Mouse (Mus musculus): ENCODE data around the gene Gid8. TPM values are rescaled to one million over a fixed set of nuclear protein-coding genes. Genes with fewer than 3 reads are reported as not detected.

The Gid8 gene
- polyA plus RNA-seq, 1 experiment from 2014 or later = 59.1 TPM

GRCm38 (mm10) chr2:180724585-180725413, 14.9 kb downstream of the Gid8 start, which contains the start of gene Slc17a9:
TSS of gene Slc17a9 (plus strand) at chr2:180725263.
- Histone ChIP-seq H3K4me2 (peak within 1 kb of the TSS; percentile 54), H3K9me3 (ENCODE audit: low read depth, low read length) (no peaks in the 10 kb centered on the region), H3K27me3 (ENCODE audit: insufficient read depth, low read length) (no peaks in the 10 kb centered on the region), H3K9ac (peak within 1 kb of the TSS; percentile 31; the same call in 1 of the 2 replicates), H3K36me3 (ENCODE audit: insufficient read depth) (peaks cover 44% of the 10 kb centered on the region), H3K4me1 (ENCODE audit: insufficient read depth) (no peaks in the 10 kb centered on the region; the same call in 1 of the 2 replicates), H3K4me3 (ENCODE audit: low read depth, low read length) (peak within 1 kb of the TSS; percentile 11; the same call in 1 of the 2 replicates), H3K27ac (ENCODE audit: low read depth) (no peak within 1 kb of the TSS)
- 6% methylated on average over 18 of the region's 18 CpGs for WGBS
- ATAC-seq (ENCODE audit: insufficient read depth) (peak; percentile 79), DNase-seq (peak; percentile 50)
- no peak for TF ChIP-seq CTCF (IDR thresholded peaks at IDR 0.05; ENCODE audit: low read depth)

DNA sequence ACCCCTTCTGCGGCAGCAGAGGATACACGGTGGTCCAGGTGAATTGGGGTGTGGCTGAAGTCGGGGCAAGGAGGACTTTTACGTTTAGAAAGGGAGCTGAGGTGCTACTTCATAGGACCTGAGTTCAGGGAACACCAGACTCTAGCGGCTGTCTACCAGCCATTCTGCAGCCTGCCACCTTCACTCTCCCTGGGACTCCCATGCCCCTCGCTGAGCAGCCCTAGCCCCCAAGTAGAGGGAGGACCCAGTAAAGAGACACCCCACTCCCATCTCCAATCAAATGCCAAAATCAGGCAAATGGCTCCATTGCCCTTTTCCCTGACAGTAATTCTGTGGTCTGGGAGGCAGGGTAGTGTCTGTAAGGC, 15.5 kb downstream of the Gid8 start:
- peak overlapping the region; percentile 11; the same call in 1 of the 2 replicates for H3K4me3 ChIP-seq (ENCODE audit: low read depth, low read length)
- H3K27ac ChIP-seq (ENCODE audit: low read depth) = no peak overlapping the region
- H3K4me2 ChIP-seq = peak overlapping the region; percentile 54
- H3K4me1 ChIP-seq (ENCODE audit: insufficient read depth) = no peaks in the 10 kb centered on the region; the same call in 1 of the 2 replicates
- no peaks in the 10 kb centered on the region for H3K27me3 ChIP-seq (ENCODE audit: insufficient read depth, low read length)
- peaks cover 38% of the 10 kb centered on the region for H3K36me3 ChIP-seq (ENCODE audit: insufficient read depth)
- DNase-seq (no peak), ATAC-seq (ENCODE audit: insufficient read depth) (peak; percentile 11; the same call in 1 of the 2 replicates)
- H3K9ac ChIP-seq = peak overlapping the region; percentile 31; the same call in 1 of the 2 replicates
- H3K9me3 ChIP-seq (ENCODE audit: low read depth, low read length) = no peaks in the 10 kb centered on the region
- no peak for TF ChIP-seq CTCF (IDR thresholded peaks at IDR 0.05; ENCODE audit: low read depth)
- WGBS = 3% methylated on average over 5 of the region's 6 CpGs

GRCm38 (mm10) chr2:180725856-180726629, 16.1 kb downstream of the Gid8 start:
- Histone ChIP-seq H3K4me1 (ENCODE audit: insufficient read depth) (no peaks in the 10 kb centered on the region; the same call in 1 of the 2 replicates), H3K27me3 (ENCODE audit: insufficient read depth, low read length) (no peaks in the 10 kb centered on the region), H3K4me3 (ENCODE audit: low read depth, low read length) (no peak overlapping the region), H3K4me2 (peak overlapping the region; percentile 54), H3K9ac (no peak overlapping the region), H3K36me3 (ENCODE audit: insufficient read depth) (peaks cover 31% of the 10 kb centered on the region), H3K9me3 (ENCODE audit: low read depth, low read length) (no peaks in the 10 kb centered on the region), H3K27ac (ENCODE audit: low read depth) (no peak overlapping the region)
- no peak for DNase-seq
- WGBS = 17% methylated on average over 8 of the region's 8 CpGs
- no peak for TF ChIP-seq CTCF (IDR thresholded peaks at IDR 0.05; ENCODE audit: low read depth)
- ATAC-seq (ENCODE audit: insufficient read depth) = no peak

DNA sequence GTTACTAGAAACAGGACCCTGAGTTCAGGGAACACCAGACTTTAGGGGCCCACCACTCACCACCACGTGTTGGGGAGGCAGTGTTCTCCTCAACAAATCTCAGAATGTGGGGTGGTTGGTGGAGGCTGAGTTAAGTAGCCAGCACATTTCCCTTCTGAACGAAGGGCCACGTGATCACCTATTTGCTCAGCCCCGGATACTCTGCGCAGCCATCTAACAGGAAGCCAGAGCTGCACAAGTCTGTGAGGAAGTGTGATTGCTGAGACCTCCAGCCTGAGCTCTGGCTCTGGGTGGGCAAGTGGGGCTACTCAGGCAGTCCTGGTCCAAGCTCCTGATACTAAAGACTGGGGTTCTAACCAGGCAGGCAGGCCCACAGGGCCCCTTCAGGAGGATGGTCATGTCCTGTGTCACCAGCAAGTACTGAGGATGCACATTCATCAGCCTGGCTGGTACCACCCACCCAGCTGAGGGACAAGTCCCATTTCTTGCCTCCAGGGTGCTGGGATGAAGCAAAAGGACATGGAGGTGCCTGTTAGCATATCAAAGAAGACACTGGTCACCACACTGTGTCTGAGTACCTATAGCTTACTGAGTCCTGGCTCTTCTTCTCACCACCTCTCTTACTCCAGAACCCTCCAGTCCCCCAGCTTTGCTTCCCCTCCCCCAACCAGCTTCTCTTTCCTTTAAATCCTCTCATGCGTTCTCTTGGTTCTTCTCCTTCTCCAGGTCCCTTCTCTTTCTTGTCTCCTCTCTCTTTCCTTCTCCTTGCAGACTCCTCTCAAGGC, 16.9 kb downstream of the Gid8 start:
- no peak overlapping the region for H3K4me2 ChIP-seq
- WGBS = 48% methylated on average over 6 of the region's 6 CpGs
- H3K36me3 ChIP-seq (ENCODE audit: insufficient read depth) = peaks cover 23% of the 10 kb centered on the region
- H3K4me3 ChIP-seq (ENCODE audit: low read depth, low read length) = no peak overlapping the region
- H3K27ac ChIP-seq (ENCODE audit: low read depth) = no peak overlapping the region
- DNase-seq = peak; percentile 28
- H3K9me3 ChIP-seq (ENCODE audit: low read depth, low read length) = no peaks in the 10 kb centered on the region
- H3K4me1 ChIP-seq (ENCODE audit: insufficient read depth) = no peaks in the 10 kb centered on the region; the same call in 1 of the 2 replicates
- H3K27me3 ChIP-seq (ENCODE audit: insufficient read depth, low read length) = no peaks in the 10 kb centered on the region
- no peak overlapping the region for H3K9ac ChIP-seq
- no peak for ATAC-seq (ENCODE audit: insufficient read depth)
- TF ChIP-seq CTCF (IDR thresholded peaks at IDR 0.05; ENCODE audit: low read depth) = no peak

DNA sequence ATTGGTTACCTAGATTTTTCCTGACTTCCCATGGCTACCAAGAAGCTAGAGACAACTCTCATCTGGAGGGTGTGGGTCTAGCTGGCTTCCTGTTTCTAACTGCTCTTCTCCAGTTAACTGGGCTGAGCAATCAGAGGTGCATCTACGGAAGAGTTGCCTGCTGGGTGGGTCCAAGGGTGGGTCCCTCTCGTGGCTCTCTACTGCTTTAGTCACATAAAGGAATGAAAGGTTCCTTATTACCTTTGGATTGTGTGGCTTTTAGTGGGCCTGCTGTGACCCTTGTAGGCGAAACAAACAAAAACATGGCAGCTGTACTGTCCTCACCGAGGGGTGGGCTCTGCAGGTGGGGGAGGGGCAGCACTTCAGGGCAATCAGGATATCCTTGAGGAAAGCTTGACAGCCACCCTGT, 17.7 kb downstream of the Gid8 start:
- Histone ChIP-seq H3K27me3 (ENCODE audit: insufficient read depth, low read length) (no peaks in the 10 kb centered on the region), H3K27ac (ENCODE audit: low read depth) (no peak overlapping the region), H3K4me2 (no peak overlapping the region), H3K9me3 (ENCODE audit: low read depth, low read length) (no peaks in the 10 kb centered on the region), H3K4me3 (ENCODE audit: low read depth, low read length) (no peak overlapping the region), H3K36me3 (ENCODE audit: insufficient read depth) (peaks cover 16% of the 10 kb centered on the region), H3K9ac (no peak overlapping the region), H3K4me1 (ENCODE audit: insufficient read depth) (no peaks in the 10 kb centered on the region; the same call in 1 of the 2 replicates)
- no peak for TF ChIP-seq CTCF (IDR thresholded peaks at IDR 0.05; ENCODE audit: low read depth)
- 50% methylated on average over 4 of the region's 4 CpGs for WGBS
- ATAC-seq (ENCODE audit: insufficient read depth) (no peak), DNase-seq (no peak)

DNA sequence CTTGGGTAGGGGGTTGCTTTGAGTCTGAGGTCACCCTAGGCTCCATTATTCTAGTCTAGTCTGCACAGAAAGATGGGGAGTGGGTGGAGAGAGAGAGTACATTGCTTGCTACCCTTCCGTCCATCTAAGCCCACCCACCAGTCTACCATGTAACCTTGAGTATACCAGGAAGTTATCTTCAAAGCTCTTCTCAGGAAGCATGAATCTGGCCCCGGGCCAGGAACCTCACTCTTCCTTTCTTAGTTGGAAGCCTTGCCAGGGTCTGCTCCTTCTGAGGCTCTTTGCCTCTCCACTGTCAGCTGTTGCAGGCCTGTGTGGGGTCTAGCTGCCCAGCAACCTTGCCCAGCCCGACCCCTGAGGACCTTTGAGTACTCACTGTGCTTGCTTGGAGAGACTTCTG, 21.1 kb downstream of the Gid8 start:
- H3K36me3 ChIP-seq (ENCODE audit: insufficient read depth) = no peaks in the 10 kb centered on the region
- H3K27me3 ChIP-seq (ENCODE audit: insufficient read depth, low read length) = no peaks in the 10 kb centered on the region
- H3K4me1 ChIP-seq (ENCODE audit: insufficient read depth) = no peaks in the 10 kb centered on the region
- no peak overlapping the region for H3K9ac ChIP-seq
- TF ChIP-seq CTCF (IDR thresholded peaks at IDR 0.05; ENCODE audit: low read depth) = no peak
- no peaks in the 10 kb centered on the region for H3K9me3 ChIP-seq (ENCODE audit: low read depth, low read length)
- 0 out of 2 replicates have a peak overlapping the region, but pooled peaks have one; percentile 20 for H3K27ac ChIP-seq (ENCODE audit: low read depth)
- no peak overlapping the region for H3K4me2 ChIP-seq
- no peak overlapping the region for H3K4me3 ChIP-seq (ENCODE audit: low read depth, low read length)
- no peak for ATAC-seq (ENCODE audit: insufficient read depth)
- DNase-seq = peak; percentile 66
- 53% methylated on average over 3 of the region's 3 CpGs for WGBS

Measured in lung, embryonic 14.5 days (tissue).